10 mouse cellular contexts compared by ENCODE assay signal in the genomic region with DNA sequence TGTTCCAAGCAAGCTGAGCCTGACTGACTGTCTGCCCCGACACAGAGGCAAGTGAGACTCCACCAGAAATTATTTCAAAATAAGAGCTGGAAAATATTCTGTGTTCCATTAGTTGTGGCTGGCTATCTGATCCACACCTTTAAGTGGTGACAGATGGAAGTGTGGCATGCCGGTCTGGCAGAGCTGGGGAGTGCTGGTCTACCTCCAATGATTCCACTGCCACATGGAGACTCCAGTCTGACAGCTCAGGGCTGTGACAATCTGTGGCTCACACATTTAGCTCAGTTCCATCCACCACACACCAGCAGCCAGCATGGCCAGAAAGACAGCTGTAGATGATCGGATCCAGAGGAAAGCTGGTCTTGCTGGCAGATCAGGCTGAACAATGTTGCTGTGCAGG.
A peak's percentile ranks its signal among the peaks of the same experiment; 100 is the strongest.
DNase-seq lines count a peak whose midpoint lies in the region; ATAC-seq and TF ChIP-seq lines count a peak whose summit lies in the region.
"Had no signal": no experiment of that assay in that cellular context is flagged by ENCODE, and none has a peak within 500 bp of the region (broad histone marks: within the 10 kb centered on the region; RNA-seq: fewer than 3 reads in every experiment).

No protein-coding gene starts in this region.

- H3K4me3 ChIP-seq in bone marrow, adult 2 months (replicated peaks; ENCODE audit: control insufficient read depth, low read depth, low read length): peak overlapping the region; percentile 34
- H3K4me3 ChIP-seq in midbrain, embryonic 16.5 days (ENCODE audit: low read depth, low read length): no peak overlapping the region
- H3K4me3 ChIP-seq: neural tube, embryonic 13.5 days had no signal

- no peak for TF ChIP-seq CTCF in bone marrow, adult 2 months (IDR thresholded peaks at IDR 0.05; ENCODE audit: control insufficient read depth, insufficient read depth, low read length)

- H3K27me3 ChIP-seq in midbrain, embryonic 16.5 days (ENCODE audit: control insufficient read depth, insufficient read depth, low read depth, low read length): no peaks in the 10 kb centered on the region
- H3K27me3 ChIP-seq: neural tube, embryonic 13.5 days had no signal

- peak overlapping the region; percentile 68 for H3K27ac ChIP-seq in bone marrow, adult 2 months (ENCODE audit: control insufficient read depth, insufficient read depth, low read depth, low read length, poor library complexity)
- no peak overlapping the region for H3K27ac ChIP-seq in midbrain, embryonic 16.5 days (ENCODE audit: low read length)
- H3K27ac ChIP-seq: neural tube, embryonic 13.5 days had no signal

- WGBS in bone marrow, adult 2 months: 58% methylated on average over 3 of the region's 3 CpGs
- WGBS in midbrain, embryonic 16.5 days: 91% methylated on average over 3 of the region's 3 CpGs

- H3K9ac ChIP-seq in midbrain, embryonic 16.5 days (ENCODE audit: low read depth, low read length): no peak overlapping the region
- H3K9ac ChIP-seq: neural tube, embryonic 13.5 days had no signal

- peaks cover 7% of the 10 kb centered on the region for H3K4me1 ChIP-seq in bone marrow, adult 2 months (ENCODE audit: control insufficient read depth, insufficient read depth, low read length)
- H3K4me1 ChIP-seq in midbrain, embryonic 16.5 days (ENCODE audit: control insufficient read depth, insufficient read depth, low read length): no peaks in the 10 kb centered on the region
- H3K4me1 ChIP-seq: neural tube, embryonic 13.5 days had no signal

- H3K36me3 ChIP-seq in midbrain, embryonic 16.5 days (ENCODE audit: control insufficient read depth, insufficient read depth, low read length): no peaks in the 10 kb centered on the region
- H3K36me3 ChIP-seq: neural tube, embryonic 13.5 days had no signal

- no peak for ATAC-seq in activated CD4-positive, CD25-positive, alpha-beta regulatory T cell, adult 4 months
- no peak for ATAC-seq in erythroblast, adult 5-6 weeks (replicated peaks; ENCODE audit: low FRiP score, poor library complexity, severe bottlenecking)
- ATAC-seq in midbrain, embryonic 16.5 days: no peak
- ATAC-seq: Patski had no signal

- no peak overlapping the region for H3K4me2 ChIP-seq in midbrain, embryonic 16.5 days (ENCODE audit: low read length)
- H3K4me2 ChIP-seq: neural tube, embryonic 13.5 days had no signal

- DNase-seq in cerebellum, adult 11 months: peak; percentile 78
- peak; percentile 82 to 84 for DNase-seq in heart, adult 18-20 months
- peak; percentile 75 to 79 for DNase-seq in layer of hippocampus, postnatal 10 days (ENCODE audit: low spot score in 2 of 2)
- no peak for DNase-seq in gastrocnemius, adult 18-20 months (ENCODE audit: low spot score)

- no peak for TF ChIP-seq POLR2A in bone marrow, adult 2 months (IDR thresholded peaks at IDR 0.05; ENCODE audit: borderline replicate concordance, control insufficient read depth, low read depth, low read length)

- no peaks in the 10 kb centered on the region for H3K9me3 ChIP-seq in midbrain, embryonic 16.5 days (replicated peaks; ENCODE audit: control insufficient read depth, low read length, poor library complexity, severe bottlenecking)
- H3K9me3 ChIP-seq: neural tube, embryonic 13.5 days had no signal
